Mouse (Mus musculus): ENCODE results near the gene Stx11.

DNA sequence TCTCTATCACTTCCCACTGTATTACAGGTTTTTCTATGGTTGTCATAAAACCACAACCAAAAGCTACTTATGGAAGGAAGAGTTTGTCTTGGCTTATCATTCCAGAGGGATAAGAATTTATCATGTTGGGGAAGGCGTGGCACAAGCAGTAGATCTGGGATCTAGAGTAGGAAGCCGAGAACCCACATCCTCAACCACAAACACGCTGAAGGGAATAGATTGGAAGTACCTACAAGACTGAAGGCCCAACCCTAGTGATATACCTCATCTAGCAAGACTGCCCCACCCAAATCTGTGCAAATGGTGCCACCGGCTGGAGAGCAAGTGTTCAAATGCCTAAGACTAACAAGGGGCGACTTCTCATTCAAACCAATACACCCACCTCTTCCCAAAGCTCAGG is 28.5 kb downstream of the Stx11 start:
- TF ChIP-seq CTCF (IDR thresholded peaks at IDR 0.05; ENCODE audit: low read depth) (no peak), EP300 (IDR thresholded peaks at IDR 0.05; ENCODE audit: low read depth) (no peak)

Measured in liver, postnatal 0 days (tissue).